Mouse (Mus musculus): ENCODE measurements at regions not wholly inside any gene's neighbourhood (a gene's known extent, or its start where the extent isn't known, plus 50 kb on each side); places are given as distances from the start of the nearest gene placed in this dataset.
A peak's percentile ranks its signal among the peaks of the same experiment; 100 is the strongest.

GRCm38 (mm10) chr13:102315921-102316692 lies 377.3 kb upstream of the Cd180 start:
- intact Hi-C loops (cut with DNase I; ENCODE audit: low total_unique reads) = no loop called here

GRCm38 (mm10) chr13:102318891-102319404 lies 374.4 kb upstream of the Cd180 start:
- intact Hi-C loops (cut with DNase I; ENCODE audit: low total_unique reads) = no loop called here
- DNase-seq = no peak

More at GRCm38 (mm10) chr13:102315921-102316692, 377.3 kb upstream of the Cd180 start:
- DNase-seq = no peak

DNA sequence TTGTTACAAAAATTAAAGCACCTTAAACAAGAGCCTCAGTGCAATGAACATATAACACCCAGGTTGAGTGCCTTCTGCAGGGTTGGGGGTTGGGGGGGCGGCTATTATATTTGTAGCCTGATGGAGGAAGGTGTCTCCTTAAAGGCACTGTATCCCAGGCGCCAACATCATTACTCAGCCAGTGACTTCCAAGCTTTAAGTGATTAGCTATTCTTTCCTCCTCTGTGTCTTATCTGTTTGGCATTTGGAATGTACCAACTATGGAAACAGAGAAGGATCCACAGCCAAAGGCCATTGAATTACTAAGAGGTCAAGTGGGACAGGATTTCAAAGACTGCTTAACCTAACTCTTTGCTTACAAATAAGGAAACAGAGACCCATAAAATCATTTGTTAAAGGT lies 373.9 kb upstream of the Cd180 start:
- no peak for DNase-seq
- intact Hi-C loops (cut with DNase I; ENCODE audit: low total_unique reads) = no loop called here

- intact Hi-C loops (cut with DNase I; ENCODE audit: low total_unique reads) = no loop called here
- DNase-seq = no peak
These were observed 369.5 kb upstream of the Cd180 start for GRCm38 (mm10) chr13:102323876-102324275.

GRCm38 (mm10) chr13:102326003-102326402 lies 367.4 kb upstream of the Cd180 start:
- no peak for DNase-seq
- intact Hi-C loops (cut with DNase I; ENCODE audit: low total_unique reads) = no loop called here

DNA sequence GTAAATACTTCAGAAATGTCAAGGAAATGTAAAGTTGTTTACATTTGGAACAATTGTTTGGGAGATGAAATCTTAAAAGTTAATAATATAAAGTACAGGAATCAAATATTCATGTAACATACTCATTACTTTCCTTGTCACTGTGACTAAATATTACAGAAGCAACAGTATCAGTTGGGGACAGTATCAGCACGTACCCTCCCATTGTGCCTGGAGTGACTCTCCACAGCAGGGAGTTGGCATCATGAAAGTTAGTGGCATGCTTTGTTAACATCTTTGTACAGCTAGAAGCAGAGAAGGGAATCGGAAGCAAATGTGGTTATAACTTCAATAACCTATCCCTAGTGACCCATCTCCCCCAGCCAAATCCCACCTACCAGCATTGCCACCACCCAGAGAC lies 366.8 kb upstream of the Cd180 start:
- no peak for DNase-seq
- intact Hi-C loops (cut with DNase I; ENCODE audit: low total_unique reads) = no loop called here

DNA sequence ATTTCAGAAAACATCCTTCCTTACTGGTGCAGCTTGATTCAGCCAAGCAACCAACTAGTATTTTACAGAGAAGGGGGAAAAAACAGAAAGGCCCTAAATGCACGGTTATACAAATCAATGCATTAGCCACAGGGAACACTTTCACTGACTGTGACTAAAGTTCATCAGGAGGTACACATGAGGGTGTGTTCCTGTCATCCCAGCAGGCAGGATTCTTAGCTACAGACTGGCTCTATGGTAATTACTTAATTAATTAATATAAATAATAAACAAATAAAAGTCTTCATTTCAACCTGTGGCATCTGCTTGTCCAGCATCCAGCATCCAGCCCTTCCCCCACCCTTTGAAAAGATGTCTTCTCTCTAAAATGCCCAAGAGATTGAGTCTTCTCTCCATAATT lies 359.7 kb upstream of the Cd180 start:
- no peak for DNase-seq
- intact Hi-C loops (cut with DNase I; ENCODE audit: low total_unique reads) = no loop called here

DNA sequence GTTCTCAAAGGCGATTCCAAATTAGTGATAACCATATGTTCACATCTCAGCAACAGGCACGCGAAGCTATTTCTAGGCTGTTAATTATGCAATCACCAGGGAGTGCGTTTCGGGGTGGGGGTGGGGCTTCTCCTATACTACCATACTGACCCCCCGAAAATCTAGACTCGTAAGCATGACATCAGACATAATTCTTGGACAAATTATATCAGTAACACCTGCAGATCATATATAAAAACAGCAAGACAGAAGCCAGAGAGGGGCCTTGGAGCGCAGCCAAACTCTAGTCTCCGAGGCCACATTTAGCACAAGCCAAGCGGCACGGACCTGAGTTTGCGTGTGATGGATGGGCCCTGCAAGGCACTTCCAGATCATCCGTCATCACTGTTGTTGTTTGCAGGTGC lies 359.2 kb upstream of the Cd180 start:
- intact Hi-C loops (cut with DNase I; ENCODE audit: low total_unique reads) = no loop called here
- DNase-seq = peak; percentile 12

GRCm38 (mm10) chr13:102343236-102343635 lies 350.1 kb upstream of the Cd180 start:
- intact Hi-C loops (cut with DNase I; ENCODE audit: low total_unique reads) = no loop called here

DNA sequence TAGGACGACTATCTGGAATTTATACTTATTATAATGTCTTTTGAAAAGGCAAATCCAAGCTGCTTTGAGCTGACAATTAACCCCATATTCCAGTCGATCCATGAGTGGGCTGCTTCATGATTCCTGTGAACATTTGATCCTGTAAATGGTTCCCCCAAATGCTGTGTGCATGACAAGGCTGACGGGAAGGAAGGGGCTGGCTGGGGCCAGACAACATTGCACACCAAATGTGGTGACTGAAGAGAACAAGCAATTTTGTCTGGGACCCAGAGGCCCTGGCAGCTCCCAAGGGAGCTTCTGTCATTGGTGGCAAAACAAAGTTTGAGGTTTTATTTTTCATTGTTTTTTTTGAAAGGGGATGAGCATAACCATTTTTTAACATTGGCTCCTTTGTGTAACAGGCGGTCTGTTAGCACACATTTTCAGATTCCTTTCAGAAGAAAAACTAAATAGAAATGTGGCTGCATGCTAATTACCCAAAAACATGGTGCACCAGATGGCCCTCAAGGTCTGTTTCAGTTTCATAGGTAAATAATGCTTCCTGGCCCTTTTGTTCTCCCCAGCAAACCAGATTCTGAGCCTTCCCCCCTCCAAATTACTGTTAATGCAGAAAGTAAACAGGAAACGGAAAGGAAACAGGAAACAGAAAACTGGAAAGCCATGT lies 348.6 kb upstream of the Cd180 start:
- intact Hi-C loops (cut with DNase I; ENCODE audit: low total_unique reads) = no loop called here
- no peak for DNase-seq

More at GRCm38 (mm10) chr13:102343236-102343635, 350.1 kb upstream of the Cd180 start:
- no peak for DNase-seq

- DNase-seq = no peak
- intact Hi-C loops (cut with DNase I; ENCODE audit: low total_unique reads) = no loop called here
These were observed 343.9 kb upstream of the Cd180 start for GRCm38 (mm10) chr13:102349493-102349892.

DNA sequence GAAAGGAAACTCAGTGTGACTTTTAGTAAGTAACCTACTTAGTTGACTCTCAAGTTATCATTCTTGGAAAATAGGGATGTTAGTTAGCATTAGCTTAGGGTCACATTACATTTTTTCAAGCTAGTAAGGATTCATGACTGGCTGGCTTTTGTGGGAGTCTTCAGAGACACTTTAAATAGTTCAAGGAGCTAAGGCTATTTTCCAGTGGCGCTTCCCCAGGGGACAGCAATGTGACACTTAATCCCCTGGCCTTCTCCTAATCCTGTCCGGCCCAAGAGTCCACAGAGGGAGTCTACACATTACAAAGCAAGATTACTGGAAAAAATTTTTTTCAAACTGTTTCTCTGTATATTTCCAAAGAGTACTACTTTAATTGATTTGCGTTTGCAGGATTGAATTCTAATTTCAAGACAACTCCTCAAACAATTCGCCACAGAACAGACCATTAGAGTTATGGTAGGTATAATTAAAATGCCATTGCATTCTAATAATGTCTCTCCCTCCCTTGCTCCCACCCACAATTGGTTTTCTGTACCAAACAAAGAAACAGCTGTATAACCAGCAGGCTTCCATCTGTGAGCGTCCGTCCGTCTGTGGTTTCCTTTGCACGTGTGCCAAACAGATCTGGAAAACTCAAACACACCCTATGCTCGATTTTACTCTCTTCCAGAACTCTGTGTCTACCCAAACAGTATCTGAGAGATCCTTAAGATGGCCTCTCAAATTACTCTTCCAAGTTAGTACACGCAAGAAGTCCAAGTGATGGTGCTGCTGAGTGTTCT lies 341.1 kb upstream of the Cd180 start:
- DNase-seq = peak; percentile 55
- intact Hi-C loops (cut with DNase I; ENCODE audit: low total_unique reads) = no loop called here

GRCm38 (mm10) chr13:102355569-102355968 lies 337.8 kb upstream of the Cd180 start:
- intact Hi-C loops (cut with DNase I; ENCODE audit: low total_unique reads) = no loop called here
- peak; percentile 57 for DNase-seq

DNA sequence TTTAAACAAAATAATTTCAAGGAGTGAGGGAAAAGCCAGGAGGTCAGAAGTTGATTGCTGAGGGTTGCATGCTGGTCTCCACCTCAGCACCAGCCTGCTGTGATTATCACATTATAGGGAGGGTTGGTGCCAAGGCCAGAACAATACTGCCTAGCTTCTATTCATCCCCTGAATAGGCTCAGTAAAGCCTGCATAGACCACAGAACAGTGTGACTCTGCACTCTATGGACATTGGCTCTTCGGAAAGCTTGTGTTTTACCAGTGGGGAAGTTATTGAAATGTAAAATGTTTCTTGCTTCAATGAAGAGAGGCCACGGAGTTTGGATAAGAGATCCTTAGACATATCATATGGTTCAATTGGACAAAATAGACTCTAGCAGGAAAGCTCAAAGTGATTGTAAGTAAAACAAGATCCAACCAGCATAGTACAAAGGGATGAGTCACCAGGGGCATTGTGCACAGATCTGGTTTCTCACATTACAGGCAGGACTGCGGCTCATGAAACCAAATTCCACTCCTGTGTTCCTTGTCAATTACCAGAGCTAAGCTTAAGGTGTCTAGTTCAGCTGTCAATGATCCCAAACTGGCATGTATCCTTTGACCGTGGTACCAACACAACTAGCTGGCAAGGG lies 320.8 kb upstream of the Cd180 start:
- intact Hi-C loops (cut with DNase I; ENCODE audit: low total_unique reads) = no loop called here
- DNase-seq = no peak

DNA sequence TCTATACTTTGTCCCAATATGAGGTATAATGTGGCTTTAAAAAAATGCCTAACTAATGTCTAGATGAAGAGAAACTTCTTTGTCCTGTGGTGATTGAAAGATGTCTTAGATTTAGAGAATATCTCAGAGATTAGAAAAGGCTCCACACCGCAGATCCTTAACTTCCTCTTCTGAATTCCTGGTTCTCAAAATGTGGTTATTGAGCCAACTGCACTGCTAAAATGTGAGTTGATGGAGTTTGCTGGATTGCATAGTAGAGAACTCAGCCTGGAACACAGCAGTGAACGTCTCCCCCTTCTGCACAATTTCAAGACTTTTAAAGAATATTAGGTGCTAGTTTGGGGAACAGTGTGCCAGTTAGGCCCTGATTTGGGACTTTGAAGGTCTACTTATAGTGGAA lies 312.7 kb upstream of the Cd180 start:
- intact Hi-C loops (cut with DNase I; ENCODE audit: low total_unique reads) = no loop called here
- DNase-seq = no peak

DNA sequence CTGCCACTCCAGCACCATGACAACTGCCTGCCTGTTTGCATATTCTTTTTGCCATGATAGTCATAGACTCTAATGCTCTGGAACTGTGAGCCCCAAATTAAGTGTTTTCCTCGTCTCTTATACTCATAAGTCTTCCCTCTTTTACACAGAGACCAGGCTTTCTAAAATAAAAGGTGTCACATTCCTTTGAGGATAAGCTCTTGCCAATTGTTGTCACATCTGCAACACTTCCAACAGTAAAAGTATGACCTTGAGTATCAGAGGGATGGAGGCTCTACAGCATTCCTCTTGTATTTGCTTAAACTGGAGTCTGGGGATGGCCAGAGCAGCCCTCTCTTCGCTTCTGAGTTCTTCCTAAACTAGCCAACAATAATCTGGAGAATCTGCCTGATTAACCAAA lies 301.4 kb upstream of the Cd180 start:
- DNase-seq = no peak
- intact Hi-C loops (cut with DNase I; ENCODE audit: low total_unique reads) = no loop called here

GRCm38 (mm10) chr13:102392868-102393661 lies 300.3 kb upstream of the Cd180 start:
- DNase-seq = no peak
- intact Hi-C loops (cut with DNase I; ENCODE audit: low total_unique reads) = no loop called here

- intact Hi-C loops (cut with DNase I; ENCODE audit: low total_unique reads) = no loop called here
These were observed 299.7 kb upstream of the Cd180 start for GRCm38 (mm10) chr13:102393662-102393970.

GRCm38 (mm10) chr13:102394057-102394456 lies 299.3 kb upstream of the Cd180 start:
- intact Hi-C loops (cut with DNase I; ENCODE audit: low total_unique reads) = no loop called here
- no peak for DNase-seq

More at GRCm38 (mm10) chr13:102393662-102393970, 299.7 kb upstream of the Cd180 start:
- no peak for DNase-seq

Data from gastrocnemius, postnatal 14 days (tissue).